Mouse (Mus musculus) 416B (cell line): Measurements from ENCODE around the gene Atoh8.
A peak's percentile ranks its signal among the peaks of the same experiment; 100 is the strongest.

Experiments
- DNase-seq: peaks from one replicate; pipeline ENCODE4 v3.0.0; 2011; ENCODE audit warnings: low read depth

Gene Atoh8

DNA sequence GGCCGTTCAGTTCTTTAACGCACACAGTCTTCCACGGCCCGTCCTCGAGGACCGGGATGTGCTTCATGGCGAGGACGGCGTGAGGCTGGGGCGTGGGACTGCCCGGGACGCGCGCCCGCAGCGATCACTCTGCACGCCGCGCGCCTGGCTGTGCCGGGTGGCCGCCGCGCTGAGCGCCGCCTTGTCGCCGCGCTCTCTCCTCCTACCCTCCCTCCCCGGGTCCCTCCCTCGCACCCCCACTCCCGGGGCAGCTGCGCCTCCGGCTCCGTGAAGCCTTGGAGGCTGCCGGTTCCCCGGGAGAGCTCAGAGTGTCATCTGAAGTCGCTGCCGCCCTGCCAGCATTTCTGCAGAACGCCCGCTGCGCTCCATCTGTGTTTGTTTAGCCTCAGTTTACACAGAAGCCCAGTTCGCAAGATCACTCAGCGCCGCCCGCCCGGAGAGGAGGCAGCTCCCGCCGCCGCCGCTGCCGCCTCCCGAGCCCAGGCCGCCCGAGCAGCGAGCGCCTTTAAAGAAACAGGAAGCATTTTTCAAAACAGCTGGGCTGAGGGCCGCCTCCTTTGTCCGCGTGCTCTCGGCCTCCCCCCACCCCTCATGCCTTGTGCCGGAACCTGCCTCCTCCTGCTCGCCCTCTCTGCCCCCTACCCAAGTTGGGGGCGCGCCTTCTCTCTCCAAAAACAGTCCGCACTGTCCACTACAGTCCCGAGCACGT, at the start of gene Atoh8:
TSS of gene Atoh8 (minus strand) at position 480 of the 709 bp plus-strand sequence.
- no peak for DNase-seq

DNA sequence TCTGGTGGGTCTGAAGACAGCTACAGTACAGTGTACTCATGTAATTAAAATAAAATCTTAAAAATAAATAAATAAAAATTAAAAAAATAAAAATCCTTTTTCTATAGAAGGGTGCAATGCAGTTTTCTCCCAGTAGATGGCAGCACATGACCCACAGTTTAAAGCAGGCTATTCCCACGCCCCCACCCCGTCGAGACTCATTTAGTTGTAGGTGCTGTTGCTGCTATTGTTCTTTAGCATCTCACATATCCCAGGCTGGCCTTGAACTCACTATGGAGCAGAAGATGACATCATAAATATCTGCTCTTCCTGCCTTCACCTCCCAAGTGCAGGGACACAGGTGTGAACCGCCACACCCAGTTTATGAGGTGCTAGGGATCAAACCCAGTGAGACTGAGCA, 48.5 kb upstream of the Atoh8 start:
- DNase-seq, result peak; percentile 70

DNA sequence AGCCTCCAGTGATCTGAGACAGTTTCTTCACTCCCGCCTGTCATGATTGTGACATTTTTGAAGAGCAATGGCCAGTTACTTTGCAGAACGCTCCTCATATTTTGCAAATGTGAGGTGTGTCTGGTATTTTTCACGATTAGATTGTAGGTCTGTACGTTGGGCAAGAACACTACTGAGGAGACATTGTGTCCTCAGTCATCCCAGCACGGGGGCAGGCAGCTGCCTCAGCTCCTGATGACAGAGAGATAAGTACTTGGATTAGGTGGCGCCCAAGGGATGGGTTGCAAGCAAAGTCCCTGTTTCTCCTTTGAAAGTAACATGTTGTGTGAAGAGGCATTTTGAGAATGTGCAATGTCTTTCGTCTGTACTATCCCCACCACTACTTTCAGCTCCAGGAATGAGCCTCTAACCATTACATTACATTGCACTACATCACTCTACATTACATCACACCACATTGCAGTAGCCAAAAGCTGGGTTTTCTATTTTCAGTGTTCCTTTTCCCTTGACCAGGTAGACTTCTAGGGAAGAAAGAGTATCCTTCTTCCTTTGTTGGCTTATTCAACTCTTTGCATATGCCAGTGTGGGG, 45.1 kb upstream of the Atoh8 start:
- DNase-seq, result no peak

DNA sequence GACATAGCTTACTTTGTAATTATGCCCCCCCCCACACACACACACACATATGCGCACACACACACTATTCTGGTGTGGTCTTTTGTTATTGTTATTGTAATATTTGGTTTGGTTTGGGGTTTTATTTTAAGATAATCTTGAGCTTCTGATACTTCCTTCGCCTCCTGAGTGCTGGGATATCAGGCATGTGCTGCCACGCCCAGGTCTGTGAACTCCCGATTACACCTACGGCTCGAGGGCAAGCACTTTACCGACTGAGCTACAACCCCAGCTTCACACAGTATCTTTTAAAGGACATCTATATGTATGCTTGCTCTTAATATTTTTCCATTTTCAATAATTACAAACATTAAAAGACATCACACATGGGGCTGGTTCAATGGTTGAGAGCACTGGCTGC, 44.1 kb upstream of the Atoh8 start:
- DNase-seq, result no peak

DNA sequence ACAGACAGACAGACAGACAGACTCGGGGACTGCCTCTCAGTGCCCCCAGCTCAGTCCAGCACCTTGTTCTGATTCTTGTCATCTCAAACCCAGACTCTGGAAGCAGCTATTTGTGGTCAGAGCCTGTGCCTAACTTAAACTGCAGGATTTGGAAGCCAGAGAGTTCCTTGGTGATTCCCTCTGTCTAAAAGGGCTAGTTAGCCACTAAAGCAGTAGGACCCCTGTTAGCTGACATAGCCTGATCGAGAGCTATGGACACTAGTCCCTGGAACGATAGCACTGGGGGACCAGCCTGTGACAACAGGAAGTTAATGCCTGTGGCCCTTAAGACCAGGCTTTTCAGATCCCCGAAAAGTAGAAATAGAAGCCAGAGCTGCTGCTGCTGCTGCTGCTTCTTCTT, 43.5 kb upstream of the Atoh8 start:
- no peak for DNase-seq

DNA sequence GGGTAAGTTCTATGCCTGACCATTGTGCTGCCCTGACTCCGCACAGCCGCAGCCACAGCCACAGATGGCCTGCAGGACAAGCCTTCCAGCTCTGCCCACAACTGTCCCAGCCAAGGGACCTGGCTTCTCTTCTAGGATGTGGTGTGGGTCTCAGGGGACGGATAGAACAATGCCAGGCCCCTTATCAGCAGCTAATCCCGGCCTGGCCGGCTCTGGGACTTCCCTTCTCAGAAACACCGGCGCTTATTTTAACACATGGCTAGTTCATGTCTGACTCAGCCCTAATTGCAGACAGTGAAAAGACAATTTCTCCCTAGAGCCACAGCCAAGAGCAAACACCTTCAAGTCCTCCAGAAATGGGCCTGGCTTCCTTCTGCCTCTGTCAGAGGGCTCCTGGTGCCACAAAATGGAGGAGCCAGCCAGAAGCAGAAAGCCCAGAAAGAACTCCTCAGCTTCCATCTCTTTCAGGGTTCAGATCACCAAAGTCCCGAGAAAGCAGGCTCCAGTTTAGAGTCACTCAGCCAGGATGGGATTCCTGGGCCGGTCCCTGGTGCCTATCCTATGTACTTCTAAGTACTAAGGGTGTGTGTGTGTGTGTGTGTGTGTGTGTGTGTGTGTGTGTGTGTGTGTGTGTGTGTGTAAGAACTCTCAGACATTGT, 42.3 kb upstream of the Atoh8 start:
- peak; percentile 81 for DNase-seq

DNA sequence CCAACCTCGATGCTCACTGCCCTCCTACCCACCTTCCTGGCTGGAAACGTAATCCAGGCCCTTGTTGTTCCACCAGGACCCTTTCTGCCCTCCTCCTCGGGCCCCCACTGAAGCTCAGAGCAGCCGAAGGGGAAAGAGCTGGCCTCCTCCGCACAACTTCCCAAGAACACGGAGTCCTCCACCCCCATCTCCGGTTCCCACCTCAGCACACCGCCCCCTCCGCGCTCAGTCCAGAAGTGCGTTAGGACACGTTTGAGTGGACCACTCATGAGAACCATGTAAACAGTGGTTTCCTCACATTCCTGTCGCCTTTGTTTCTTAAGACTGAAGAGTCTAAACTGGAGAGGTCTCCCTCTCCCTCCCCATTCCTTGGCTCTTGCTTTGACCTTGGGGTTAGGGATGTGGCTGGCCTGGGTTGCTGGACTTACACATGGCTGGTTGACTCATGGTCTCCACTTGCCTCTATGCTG, 41.6 kb upstream of the Atoh8 start:
- no peak for DNase-seq

DNA sequence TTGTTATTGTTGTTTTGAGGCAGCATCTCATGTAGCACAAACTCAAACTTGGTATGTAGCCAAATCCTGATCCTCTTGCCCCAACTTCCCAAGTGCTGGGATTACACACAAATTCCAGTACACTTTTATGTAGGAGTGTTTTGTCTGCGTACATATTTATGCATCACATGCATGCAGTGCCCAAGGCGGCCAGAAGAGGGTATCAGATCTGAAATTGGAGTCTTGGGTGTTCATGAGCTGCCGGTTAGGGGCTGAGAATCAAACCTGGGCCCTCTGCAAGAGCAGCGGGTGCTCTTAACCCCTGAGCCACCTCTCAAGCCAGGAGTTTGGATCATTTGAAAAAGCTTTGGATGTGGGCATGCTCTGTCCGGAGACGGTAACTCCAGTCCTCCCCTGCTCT, 40.8 kb upstream of the Atoh8 start:
- no peak for DNase-seq

DNA sequence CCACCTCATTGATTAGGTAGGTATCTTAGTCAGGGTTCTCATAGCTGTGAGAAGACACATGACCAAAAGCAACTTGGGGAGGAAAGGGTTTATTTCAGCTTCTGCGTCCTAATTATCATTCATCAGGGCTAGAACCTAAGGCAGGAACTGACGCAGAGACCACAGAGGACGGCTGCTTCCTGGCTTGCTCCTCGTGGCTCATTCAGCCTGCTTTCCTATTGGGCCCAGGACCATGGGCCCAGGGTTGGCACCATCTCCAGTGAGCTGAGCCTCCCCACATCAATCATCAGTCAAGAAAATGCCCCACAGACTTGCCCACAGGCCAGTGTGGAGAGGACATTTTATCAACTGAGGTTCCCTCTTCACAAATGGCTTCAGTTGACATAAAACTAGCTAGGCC, 40.1 kb upstream of the Atoh8 start:
- DNase-seq, result peak; percentile 95

DNA sequence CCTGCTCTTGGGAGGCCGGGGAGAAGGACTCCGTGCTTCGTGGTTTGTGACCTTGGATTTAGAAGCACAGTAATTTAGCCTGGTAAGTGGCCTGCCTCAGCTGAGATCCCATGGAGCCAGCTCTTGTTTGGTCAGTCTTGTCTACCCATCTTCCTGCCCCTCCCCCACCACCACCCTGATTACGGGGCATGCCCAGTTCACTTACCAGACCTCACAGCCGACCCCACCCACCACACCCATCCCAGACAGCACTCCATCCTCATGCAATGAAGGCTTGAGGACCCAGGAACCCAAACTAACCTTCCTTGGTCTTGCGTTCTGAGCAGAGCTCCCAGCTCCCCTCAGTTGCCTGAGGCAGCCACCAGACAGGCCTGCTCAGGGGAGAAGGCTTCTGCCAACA, 37.8 kb upstream of the Atoh8 start:
- no peak for DNase-seq

DNA sequence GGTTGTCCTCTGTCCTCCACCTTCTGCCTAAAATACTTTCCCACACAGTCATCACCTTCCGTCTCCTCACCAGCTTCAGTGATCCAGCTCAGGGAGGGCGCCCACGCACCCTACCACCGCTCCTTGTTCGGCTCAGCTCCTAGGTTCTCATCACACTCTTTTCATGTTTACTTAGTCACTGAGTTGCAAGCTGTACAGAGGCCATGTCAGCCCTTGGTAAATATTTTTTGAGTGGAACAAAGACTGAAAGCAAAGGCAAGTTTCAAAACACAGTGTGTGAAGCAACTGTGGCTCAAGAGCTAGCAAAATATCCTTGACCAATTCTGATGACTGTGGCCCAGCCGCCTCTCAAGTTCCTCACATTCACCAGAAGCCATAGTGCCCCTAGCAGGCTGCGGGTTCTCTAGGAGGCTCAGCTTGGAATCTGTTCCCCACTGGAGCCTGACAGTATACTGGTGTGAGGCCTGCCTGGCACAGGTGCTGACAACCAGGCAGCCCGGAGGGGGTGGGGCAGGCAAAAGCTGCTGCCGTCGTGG, 36.9 kb upstream of the Atoh8 start:
- DNase-seq, result no peak

DNA sequence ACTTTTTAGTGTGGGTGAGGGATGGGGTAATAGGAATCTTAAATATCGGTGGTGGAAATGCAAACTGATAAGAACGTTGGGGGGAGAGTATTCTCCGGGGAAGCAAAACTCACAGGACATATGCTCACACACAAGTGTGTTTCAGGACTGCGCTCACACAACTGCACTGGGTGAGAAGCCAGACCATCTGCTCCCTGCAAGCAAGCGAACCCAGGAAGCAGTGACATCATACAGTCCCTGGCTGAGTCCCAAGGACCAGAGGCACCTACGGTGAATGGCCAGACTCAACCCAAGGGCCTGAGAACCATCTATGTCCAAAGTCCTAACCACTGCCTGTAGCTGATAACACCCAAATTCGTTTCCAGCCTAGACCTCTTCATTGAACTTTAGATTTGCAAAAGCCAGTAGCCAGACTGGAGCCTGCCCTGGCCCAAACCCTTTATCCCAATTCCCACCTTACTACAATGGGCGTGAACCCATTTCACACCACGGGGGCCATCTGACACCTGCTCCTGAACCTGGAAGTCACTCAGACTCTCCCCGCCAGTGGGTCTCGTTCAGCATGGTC, 35.7 kb upstream of the Atoh8 start:
- no peak for DNase-seq

DNA sequence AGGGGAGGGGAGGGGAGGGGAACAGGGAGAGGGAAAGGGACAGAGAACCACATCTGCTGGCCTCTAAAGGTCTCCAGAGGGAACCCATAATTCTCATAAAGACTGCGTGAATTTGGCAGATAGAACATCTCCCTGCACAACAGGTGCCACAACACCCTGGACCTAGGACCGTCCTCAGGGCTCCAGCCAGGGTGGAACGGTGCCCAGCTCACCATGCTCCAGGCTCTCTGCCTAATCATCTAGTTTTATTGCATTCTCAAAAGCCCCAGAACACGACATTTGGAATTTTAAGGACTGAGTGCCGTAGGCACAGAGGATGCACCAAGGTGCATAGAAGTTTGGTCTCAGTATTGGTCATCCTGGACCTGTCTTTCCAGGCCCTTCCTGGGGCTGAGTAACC, 34.9 kb upstream of the Atoh8 start:
- DNase-seq, result no peak

DNA sequence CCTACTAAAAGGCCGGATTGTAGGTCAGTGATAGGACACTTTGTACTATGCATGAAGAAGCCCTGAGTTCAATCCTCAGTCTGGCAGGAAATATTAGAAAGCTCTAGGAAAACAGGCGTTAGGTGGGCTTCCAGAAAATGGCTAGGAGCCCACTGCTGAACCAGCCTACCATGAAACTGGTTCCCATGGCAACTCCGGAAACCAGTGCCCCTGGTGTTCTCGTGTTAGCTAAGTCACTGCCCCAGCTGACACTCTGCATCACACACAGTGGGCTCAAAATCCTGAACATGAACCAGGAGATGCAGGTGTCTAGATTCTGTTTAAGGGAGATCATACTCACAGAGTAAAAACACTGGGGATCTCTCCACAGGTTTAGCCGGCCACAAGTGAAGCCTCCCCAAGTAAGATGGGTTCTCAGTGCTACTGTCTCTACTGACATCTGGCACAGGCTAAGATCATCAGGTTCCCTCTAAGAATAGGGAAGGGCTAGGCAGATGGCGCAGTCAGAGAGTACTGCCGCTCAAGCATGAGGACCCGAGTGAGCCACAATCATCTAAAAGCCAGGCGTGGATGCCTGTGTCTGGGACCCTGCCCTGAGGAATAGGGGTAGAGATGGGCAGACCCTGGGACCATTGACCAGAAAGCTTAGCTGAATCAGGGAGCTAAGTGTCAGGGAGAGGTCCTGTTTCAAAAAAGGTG, 32.9 kb upstream of the Atoh8 start:
- no peak for DNase-seq

DNA sequence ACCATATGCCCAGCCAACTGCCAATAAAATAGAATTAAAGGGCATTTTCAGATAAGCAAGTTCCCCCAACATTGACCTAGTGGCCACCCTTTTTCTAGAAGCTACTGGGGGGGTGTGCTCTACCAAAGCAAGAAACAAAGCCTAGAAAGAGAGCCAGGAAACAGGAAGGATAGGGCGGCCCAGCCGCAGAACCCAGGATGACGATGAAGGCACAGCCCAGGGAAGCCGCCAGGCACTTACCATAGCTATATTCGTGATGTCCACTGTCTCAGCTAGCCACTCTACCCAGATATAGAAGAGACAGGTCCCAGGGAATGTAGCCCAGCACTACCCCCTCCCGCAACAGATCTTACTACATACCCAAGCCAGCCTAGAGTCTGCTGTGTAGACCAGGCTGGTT, 30.3 kb upstream of the Atoh8 start:
- peak; percentile 77 for DNase-seq

DNA sequence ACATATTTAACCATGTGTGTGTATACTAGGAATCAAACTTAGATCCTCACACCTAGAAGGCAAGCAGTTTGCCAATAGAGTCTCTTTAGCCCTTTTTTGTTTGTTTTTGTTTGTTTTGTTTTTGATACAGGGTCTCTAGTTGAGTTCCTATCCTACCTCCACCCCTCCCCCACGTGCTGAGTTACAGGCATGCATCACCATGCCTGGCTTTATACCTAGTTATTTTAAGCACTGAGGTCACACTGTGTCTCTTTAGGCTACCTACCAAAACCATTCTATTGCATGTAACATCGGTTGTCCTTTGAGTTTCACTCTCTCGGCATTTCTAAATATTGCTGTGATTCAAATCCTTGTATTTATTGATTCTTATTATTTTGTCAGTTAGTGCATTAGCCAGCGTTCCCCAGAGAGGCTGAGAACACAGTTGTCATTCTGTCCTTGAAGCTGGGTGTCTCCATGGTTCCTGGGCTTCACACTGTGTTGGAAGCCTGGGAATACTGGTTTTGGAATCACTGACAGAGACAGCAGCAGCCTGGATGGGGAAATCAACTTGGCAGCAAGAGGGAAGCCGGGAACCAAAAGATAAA, 28.4 kb upstream of the Atoh8 start:
- DNase-seq, result no peak

DNA sequence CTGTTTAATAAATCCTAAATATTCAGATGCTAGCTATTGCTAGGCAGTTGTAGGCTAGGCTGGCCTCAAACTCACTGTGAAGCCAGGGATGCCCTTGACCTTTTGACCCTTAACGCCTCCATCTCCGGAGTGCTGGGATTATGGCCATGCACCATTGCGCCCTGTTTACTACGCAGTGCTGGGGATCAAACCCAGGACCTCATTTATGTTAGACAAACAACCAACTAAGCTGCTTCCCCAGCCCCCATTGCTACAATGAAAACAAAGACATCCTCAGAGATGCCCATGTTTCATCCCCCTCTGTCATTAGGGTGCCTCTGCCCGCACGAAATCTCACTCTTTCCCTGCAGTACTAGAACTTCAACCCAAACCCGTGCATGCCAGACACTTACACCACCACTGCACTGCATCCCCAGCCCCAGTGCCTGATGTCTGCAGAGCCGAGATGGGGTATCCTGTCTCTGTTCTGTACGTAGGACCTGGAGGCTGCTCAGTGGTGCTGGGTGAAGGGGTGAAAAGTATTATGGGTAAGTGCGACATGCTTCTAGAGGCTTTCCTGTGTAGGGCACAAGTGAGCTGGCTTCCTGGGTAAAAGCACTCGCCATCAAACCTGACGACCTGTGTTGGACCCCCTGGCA, 26.4 kb upstream of the Atoh8 start:
- no peak for DNase-seq

DNA sequence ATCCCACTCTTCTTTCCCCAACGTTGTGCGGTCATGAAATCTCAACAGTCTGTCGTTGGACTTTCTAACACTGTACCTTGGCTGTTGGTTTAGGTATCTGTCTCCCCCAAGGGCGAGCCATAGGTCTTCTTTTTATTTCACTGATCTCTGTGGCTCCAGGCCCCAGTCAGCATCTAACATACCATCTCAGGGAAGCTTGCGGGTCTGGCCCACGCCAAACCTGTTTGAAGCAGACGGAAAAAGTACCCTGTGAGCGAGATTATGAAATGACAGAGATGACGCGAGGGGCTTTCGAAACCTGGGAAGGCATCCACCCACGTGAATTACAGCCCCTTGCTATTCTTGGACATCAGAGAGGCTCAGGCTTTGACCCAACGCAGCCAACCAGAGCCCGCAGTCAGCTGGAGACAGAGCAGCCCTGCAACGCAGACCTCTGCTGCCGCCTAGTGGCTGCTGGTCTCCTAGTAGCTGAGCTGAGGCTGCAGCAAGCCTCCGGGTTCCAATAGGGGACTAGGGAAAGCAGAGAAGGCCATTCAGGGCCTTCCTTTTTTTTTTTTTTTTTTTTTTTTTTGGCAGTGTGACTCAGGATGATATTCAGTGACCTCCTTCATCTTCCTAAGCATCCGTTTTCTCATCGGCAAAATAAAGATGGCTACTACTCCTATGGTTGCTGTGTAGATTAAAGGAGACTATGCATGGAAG, 25.8 kb upstream of the Atoh8 start:
- DNase-seq, result peak; percentile 83

DNA sequence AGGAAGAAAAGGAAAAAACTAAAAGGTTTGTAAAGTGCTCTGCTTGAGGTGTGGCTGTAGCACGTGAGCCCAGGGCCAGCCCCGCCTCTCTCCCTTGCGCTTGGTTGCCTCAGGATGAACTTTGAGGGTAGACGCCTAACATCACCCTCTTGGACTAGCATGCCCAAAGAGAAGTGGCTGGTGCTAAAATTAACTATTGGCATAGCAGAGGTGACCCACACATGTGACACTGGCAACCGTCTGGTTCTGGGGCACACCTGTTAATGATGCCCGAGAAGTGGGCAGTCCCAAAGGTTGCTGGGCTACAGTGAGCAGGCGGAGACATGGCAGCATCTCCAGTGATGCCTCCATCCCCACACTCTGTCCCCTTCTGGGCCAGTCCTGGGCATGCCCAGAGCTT, 24.1 kb upstream of the Atoh8 start:
- no peak for DNase-seq

DNA sequence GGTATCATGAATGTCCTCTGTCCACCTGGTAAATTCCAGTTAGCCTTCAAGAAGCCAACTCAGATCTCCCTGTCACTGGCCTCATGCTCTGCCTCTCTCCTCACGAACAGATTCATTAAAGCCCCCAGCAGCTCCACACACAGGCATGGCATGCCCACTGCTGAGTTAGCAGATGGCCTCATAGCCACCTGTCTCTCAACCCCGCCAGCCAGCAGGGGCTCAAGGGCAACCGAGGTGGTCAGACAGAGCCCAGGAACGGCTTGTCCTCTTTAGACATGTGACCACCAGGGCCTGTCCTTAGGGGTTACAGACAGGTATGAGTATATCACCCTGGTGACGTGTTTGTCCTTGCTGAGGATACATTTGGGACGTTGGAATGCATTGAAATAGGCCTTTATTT, 19.9 kb upstream of the Atoh8 start:
- DNase-seq, result no peak

DNA sequence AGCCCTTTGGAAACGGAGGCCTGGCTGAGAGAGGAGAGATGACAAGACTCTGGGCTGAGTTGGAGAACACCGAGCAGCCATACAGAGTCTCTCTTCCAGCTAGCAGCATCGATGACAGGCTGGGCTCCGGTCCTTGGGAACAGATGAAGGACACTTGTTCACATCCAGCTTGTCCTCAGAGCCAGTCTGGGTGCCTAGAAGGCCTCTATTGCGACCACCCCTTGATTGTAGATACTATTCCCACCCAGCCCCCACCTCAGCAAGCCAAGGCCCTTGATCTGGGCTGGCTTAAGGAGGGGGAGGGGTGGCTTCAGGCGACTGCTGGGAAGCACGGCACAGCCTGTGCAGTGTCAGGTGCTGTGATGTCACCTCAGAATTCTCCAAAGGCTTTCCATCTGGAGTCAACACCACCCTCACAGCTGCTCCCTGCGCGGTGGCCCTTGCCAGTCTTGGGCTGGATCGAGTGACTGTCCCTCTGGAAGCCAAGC, 19.3 kb upstream of the Atoh8 start:
- no peak for DNase-seq
